Mouse (Mus musculus): ENCODE results near the gene Rrp1b. TPM values are rescaled to one million over a fixed set of nuclear protein-coding genes. Genes with fewer than 3 reads are reported as not detected.

Gene Rrp1b
- total RNA-seq, 1 experiment: 155 TPM

GRCm38 (mm10) chr17:31993354-31993753 lies 42.5 kb upstream of the Rrp1b start:
- H3K27ac ChIP-seq (ENCODE audit: insufficient read depth, low read depth, low read length, poor library complexity, severe bottlenecking): no peak overlapping the region
- TF ChIP-seq HCFC1 (IDR thresholded peaks at IDR 0.05; ENCODE audit: borderline replicate concordance, insufficient read depth, low read length): no peak
- no peak for TF ChIP-seq CHD2 (IDR thresholded peaks at IDR 0.05; ENCODE audit: low read depth, low read length)
- TF ChIP-seq ZNF384 (IDR thresholded peaks at IDR 0.05; ENCODE audit: low read depth, low read length): no peak
- TF ChIP-seq ZC3H11A (IDR thresholded peaks at IDR 0.05; ENCODE audit: borderline replicate concordance, low read depth, low read length): no peak
- TF ChIP-seq MAFK (IDR thresholded peaks at IDR 0.05; ENCODE audit: insufficient read depth, low read depth, low read length): no peak
- no peaks in the 10 kb centered on the region for H3K9me3 ChIP-seq (ENCODE audit: control insufficient read depth, insufficient read depth, low read depth, low read length)
- no peak overlapping the region for H3K9ac ChIP-seq (ENCODE audit: insufficient read depth, low read depth, low read length, poor library complexity, severe bottlenecking)
- DNase-seq (ENCODE audit: low read depth, low spot score): no peak
- peaks cover 10% of the 10 kb centered on the region; the same call in 1 of the 2 replicates for H3K36me3 ChIP-seq (ENCODE audit: control insufficient read depth, insufficient read depth, low read length, poor library complexity, severe bottlenecking)
- no peak overlapping the region for H3K4me3 ChIP-seq (ENCODE audit: insufficient read depth in 1 of 2, low read depth in 1 of 2, low read length in 2 of 2, poor library complexity in 1 of 2, severe bottlenecking in 1 of 2)
- H3K4me1 ChIP-seq (ENCODE audit: control insufficient read depth in 2 of 2, insufficient read depth in 2 of 2, low read length in 2 of 2, poor library complexity in 1 of 2): no peaks in the 10 kb centered on the region
- in situ Hi-C loops (cut with MboI; ENCODE audit: low sequenced_read_pairs in 2 of 2, unreplicated experiment in 2 of 2): no loop called here

- Histone ChIP-seq H3K4me1 (ENCODE audit: control insufficient read depth in 2 of 2, insufficient read depth in 2 of 2, low read length in 2 of 2, poor library complexity in 1 of 2) (no peaks in the 10 kb centered on the region), H3K9me3 (ENCODE audit: control insufficient read depth, insufficient read depth, low read depth, low read length) (no peaks in the 10 kb centered on the region), H3K9ac (ENCODE audit: insufficient read depth, low read depth, low read length, poor library complexity, severe bottlenecking) (no peak overlapping the region), H3K27ac (ENCODE audit: insufficient read depth, low read depth, low read length, poor library complexity, severe bottlenecking) (no peak overlapping the region), H3K36me3 (ENCODE audit: control insufficient read depth, insufficient read depth, low read length, poor library complexity, severe bottlenecking) (peaks cover 6% of the 10 kb centered on the region; the same call in 1 of the 2 replicates), H3K4me3 (ENCODE audit: insufficient read depth in 1 of 2, low read depth in 1 of 2, low read length in 2 of 2, poor library complexity in 1 of 2, severe bottlenecking in 1 of 2) (no peak overlapping the region)
- in situ Hi-C loops (cut with MboI; ENCODE audit: low sequenced_read_pairs in 2 of 2, unreplicated experiment in 2 of 2): no loop called here
- no peak for DNase-seq (ENCODE audit: low read depth, low spot score)
- TF ChIP-seq MAFK (IDR thresholded peaks at IDR 0.05; ENCODE audit: insufficient read depth, low read depth, low read length) (no peak), CHD2 (IDR thresholded peaks at IDR 0.05; ENCODE audit: low read depth, low read length) (no peak), HCFC1 (IDR thresholded peaks at IDR 0.05; ENCODE audit: borderline replicate concordance, insufficient read depth, low read length) (no peak), ZC3H11A (IDR thresholded peaks at IDR 0.05; ENCODE audit: borderline replicate concordance, low read depth, low read length) (no peak), ZNF384 (IDR thresholded peaks at IDR 0.05; ENCODE audit: low read depth, low read length) (no peak)
Measured at GRCm38 (mm10) chr17:31994132-31994531, 41.8 kb upstream of the Rrp1b start.

GRCm38 (mm10) chr17:31995784-31996183 lies 40.1 kb upstream of the Rrp1b start:
- in situ Hi-C loops (cut with MboI; ENCODE audit: low sequenced_read_pairs in 2 of 2, unreplicated experiment in 2 of 2): no loop called here
- peaks cover 0 to 1% of the 10 kb centered on the region in 2 experiments; a peak in 1 of 4 replicates for H3K4me1 ChIP-seq (ENCODE audit: control insufficient read depth in 2 of 2, insufficient read depth in 2 of 2, low read length in 2 of 2, poor library complexity in 1 of 2)
- no peaks in the 10 kb centered on the region for H3K9me3 ChIP-seq (ENCODE audit: control insufficient read depth, insufficient read depth, low read depth, low read length)

GRCm38 (mm10) chr17:31996331-31996730 lies 39.6 kb upstream of the Rrp1b start:
- Histone ChIP-seq H3K9me3 (ENCODE audit: control insufficient read depth, insufficient read depth, low read depth, low read length) (no peaks in the 10 kb centered on the region), H3K9ac (ENCODE audit: insufficient read depth, low read depth, low read length, poor library complexity, severe bottlenecking) (no peak overlapping the region), H3K4me1 (ENCODE audit: control insufficient read depth in 2 of 2, insufficient read depth in 2 of 2, low read length in 2 of 2, poor library complexity in 1 of 2) (peaks cover 0 to 1% of the 10 kb centered on the region in 2 experiments; a peak in 1 of 4 replicates), H3K36me3 (ENCODE audit: control insufficient read depth, insufficient read depth, low read length, poor library complexity, severe bottlenecking) (peaks cover 3% of the 10 kb centered on the region; the same call in 1 of the 2 replicates), H3K27ac (ENCODE audit: insufficient read depth, low read depth, low read length, poor library complexity, severe bottlenecking) (no peak overlapping the region), H3K4me3 (ENCODE audit: insufficient read depth in 1 of 2, low read depth in 1 of 2, low read length in 2 of 2, poor library complexity in 1 of 2, severe bottlenecking in 1 of 2) (no peak overlapping the region)
- in situ Hi-C loops (cut with MboI; ENCODE audit: low sequenced_read_pairs in 2 of 2, unreplicated experiment in 2 of 2): no loop called here
- no peak for TF ChIP-seq ZNF384 (IDR thresholded peaks at IDR 0.05; ENCODE audit: low read depth, low read length)
- TF ChIP-seq ZC3H11A (IDR thresholded peaks at IDR 0.05; ENCODE audit: borderline replicate concordance, low read depth, low read length): no peak
- TF ChIP-seq CHD2 (IDR thresholded peaks at IDR 0.05; ENCODE audit: low read depth, low read length): no peak
- TF ChIP-seq HCFC1 (IDR thresholded peaks at IDR 0.05; ENCODE audit: borderline replicate concordance, insufficient read depth, low read length): no peak
- TF ChIP-seq MAFK (IDR thresholded peaks at IDR 0.05; ENCODE audit: insufficient read depth, low read depth, low read length): no peak
- DNase-seq (ENCODE audit: low read depth, low spot score): no peak

More at GRCm38 (mm10) chr17:31995784-31996183, 40.1 kb upstream of the Rrp1b start:
- Histone ChIP-seq H3K4me3 (ENCODE audit: insufficient read depth in 1 of 2, low read depth in 1 of 2, low read length in 2 of 2, poor library complexity in 1 of 2, severe bottlenecking in 1 of 2) (no peak overlapping the region), H3K9ac (ENCODE audit: insufficient read depth, low read depth, low read length, poor library complexity, severe bottlenecking) (no peak overlapping the region), H3K27ac (ENCODE audit: insufficient read depth, low read depth, low read length, poor library complexity, severe bottlenecking) (no peak overlapping the region), H3K36me3 (ENCODE audit: control insufficient read depth, insufficient read depth, low read length, poor library complexity, severe bottlenecking) (peaks cover 3% of the 10 kb centered on the region; the same call in 1 of the 2 replicates)
- no peak for TF ChIP-seq HCFC1 (IDR thresholded peaks at IDR 0.05; ENCODE audit: borderline replicate concordance, insufficient read depth, low read length)
- TF ChIP-seq CHD2 (IDR thresholded peaks at IDR 0.05; ENCODE audit: low read depth, low read length): no peak
- no peak for TF ChIP-seq ZNF384 (IDR thresholded peaks at IDR 0.05; ENCODE audit: low read depth, low read length)
- TF ChIP-seq MAFK (IDR thresholded peaks at IDR 0.05; ENCODE audit: insufficient read depth, low read depth, low read length): no peak
- no peak for TF ChIP-seq ZC3H11A (IDR thresholded peaks at IDR 0.05; ENCODE audit: borderline replicate concordance, low read depth, low read length)
- DNase-seq (ENCODE audit: low read depth, low spot score): no peak

Data from ES-E14 (cell line).